Mouse (Mus musculus): ENCODE results near the gene Emx1.

- TF ChIP-seq POLR2A (IDR thresholded peaks at IDR 0.05; ENCODE audit: control insufficient read depth, low read depth, low read length) (no peak), CTCF (IDR thresholded peaks at IDR 0.05; ENCODE audit: control insufficient read depth, insufficient read depth, insufficient replicate concordance, low read depth, low read length) (no peak)
These were observed 536 bp upstream of the Emx1 start for GRCm38 (mm10) chr6:85186744-85187059.
